Mouse (Mus musculus): ENCODE data around the gene Pou2f2. TPM values are rescaled to one million over a fixed set of nuclear protein-coding genes. Genes with fewer than 3 reads are reported as not detected.
A peak's percentile ranks its signal among the peaks of the same experiment; 100 is the strongest.

Gene Pou2f2
- polyA plus RNA-seq, 1 experiment, result 0.68 TPM

GRCm38 (mm10) chr7:25110336-25110735, 69.2 kb downstream of the Pou2f2 start:
- H3K4me1 ChIP-seq (ENCODE audit: control insufficient read depth, insufficient read depth, low read length), result no peaks in the 10 kb centered on the region
- TF ChIP-seq CTCF (IDR thresholded peaks at IDR 0.05; ENCODE audit: borderline replicate concordance, insufficient read depth, low read length) (no peak), POLR2A (IDR thresholded peaks at IDR 0.05; ENCODE audit: low read depth, low read length) (no peak)
- H3K4me3 ChIP-seq (ENCODE audit: insufficient read depth, low read length), result no peak overlapping the region
- H3K27ac ChIP-seq (ENCODE audit: insufficient read depth, low read length), result no peak overlapping the region

- H3K4me3 ChIP-seq (ENCODE audit: insufficient read depth, low read length), result no peak overlapping the region
- TF ChIP-seq CTCF (IDR thresholded peaks at IDR 0.05; ENCODE audit: borderline replicate concordance, insufficient read depth, low read length) (no peak), POLR2A (IDR thresholded peaks at IDR 0.05; ENCODE audit: low read depth, low read length) (no peak)
- H3K27ac ChIP-seq (ENCODE audit: insufficient read depth, low read length), result no peak overlapping the region
- H3K4me1 ChIP-seq (ENCODE audit: control insufficient read depth, insufficient read depth, low read length), result no peaks in the 10 kb centered on the region
Observed at GRCm38 (mm10) chr7:25109355-25109754, 70.2 kb downstream of the Pou2f2 start.

- H3K4me3 ChIP-seq (ENCODE audit: insufficient read depth, low read length), result no peak overlapping the region
- TF ChIP-seq CTCF (IDR thresholded peaks at IDR 0.05; ENCODE audit: borderline replicate concordance, insufficient read depth, low read length), result no peak
- no peak for TF ChIP-seq POLR2A (IDR thresholded peaks at IDR 0.05; ENCODE audit: low read depth, low read length)
- H3K27ac ChIP-seq (ENCODE audit: insufficient read depth, low read length), result no peak overlapping the region
- no peaks in the 10 kb centered on the region for H3K4me1 ChIP-seq (ENCODE audit: control insufficient read depth, insufficient read depth, low read length)
Observed at GRCm38 (mm10) chr7:25106790-25107502, 72.6 kb downstream of the Pou2f2 start.

- Histone ChIP-seq H3K4me1 (ENCODE audit: control insufficient read depth, insufficient read depth, low read length) (no peaks in the 10 kb centered on the region), H3K4me3 (ENCODE audit: insufficient read depth, low read length) (no peak overlapping the region)
- TF ChIP-seq CTCF (IDR thresholded peaks at IDR 0.05; ENCODE audit: borderline replicate concordance, insufficient read depth, low read length), result peak; percentile 75
- TF ChIP-seq POLR2A (IDR thresholded peaks at IDR 0.05; ENCODE audit: low read depth, low read length), result no peak
Observed at GRCm38 (mm10) chr7:25105411-25106160, 73.9 kb downstream of the Pou2f2 start.

GRCm38 (mm10) chr7:25099581-25099980, 79.9 kb downstream of the Pou2f2 start:
- no peak overlapping the region for H3K4me3 ChIP-seq (ENCODE audit: insufficient read depth, low read length)
- H3K4me1 ChIP-seq (ENCODE audit: control insufficient read depth, insufficient read depth, low read length), result no peaks in the 10 kb centered on the region
- TF ChIP-seq CTCF (IDR thresholded peaks at IDR 0.05; ENCODE audit: borderline replicate concordance, insufficient read depth, low read length) (peak; percentile 20; the same call in 1 of the 2 replicates), POLR2A (IDR thresholded peaks at IDR 0.05; ENCODE audit: low read depth, low read length) (no peak)

More at GRCm38 (mm10) chr7:25105411-25106160, 73.9 kb downstream of the Pou2f2 start:
- no peak overlapping the region for H3K27ac ChIP-seq (ENCODE audit: insufficient read depth, low read length)

DNA sequence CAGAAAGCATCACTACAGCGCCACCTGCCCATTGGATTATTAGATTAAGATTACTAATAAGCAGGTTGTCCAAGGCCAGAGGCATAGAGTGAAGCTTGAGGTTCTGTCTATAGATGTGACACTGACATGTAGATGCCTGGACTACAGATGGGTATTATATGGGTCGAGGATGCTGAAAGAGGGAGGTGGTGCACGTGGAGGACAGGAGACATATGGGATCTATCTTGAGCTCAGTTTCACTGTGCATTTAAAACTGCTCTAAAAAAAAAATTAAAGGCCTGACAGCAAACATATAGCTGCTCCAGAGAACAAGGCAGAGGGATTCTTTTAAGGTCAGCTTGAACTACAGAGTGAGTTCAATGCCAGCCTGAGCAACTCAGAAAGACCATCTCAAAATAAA, 81.4 kb downstream of the Pou2f2 start:
- no peaks in the 10 kb centered on the region for H3K4me1 ChIP-seq (ENCODE audit: control insufficient read depth, insufficient read depth, low read length)
- TF ChIP-seq POLR2A (IDR thresholded peaks at IDR 0.05; ENCODE audit: low read depth, low read length) (no peak), CTCF (IDR thresholded peaks at IDR 0.05; ENCODE audit: borderline replicate concordance, insufficient read depth, low read length) (no peak)
- H3K4me3 ChIP-seq (ENCODE audit: insufficient read depth, low read length), result no peak overlapping the region
- H3K27ac ChIP-seq (ENCODE audit: insufficient read depth, low read length), result no peak overlapping the region

More at GRCm38 (mm10) chr7:25099581-25099980, 79.9 kb downstream of the Pou2f2 start:
- H3K27ac ChIP-seq (ENCODE audit: insufficient read depth, low read length), result no peak overlapping the region

DNA sequence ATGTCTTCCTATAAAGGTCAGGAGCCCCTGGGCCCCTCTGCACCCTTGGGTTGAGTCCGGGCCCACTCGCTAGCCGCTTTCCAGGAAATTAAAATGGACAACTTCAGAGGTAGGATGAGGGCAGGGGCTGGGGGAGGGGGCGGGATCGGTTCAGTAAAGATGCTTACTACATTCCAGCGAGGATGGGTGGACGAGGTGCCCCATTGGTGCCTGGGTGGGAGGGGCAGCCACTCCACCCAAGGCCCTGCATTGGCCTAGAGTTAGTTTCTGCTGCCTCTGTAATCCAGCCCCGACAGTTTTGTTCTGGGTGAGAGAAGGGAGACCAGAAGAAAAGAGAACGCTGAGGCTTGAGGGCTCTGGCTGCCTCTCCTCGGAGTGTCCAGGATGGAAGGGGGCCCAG, 89.7 kb downstream of the Pou2f2 start:
- Histone ChIP-seq H3K27ac (ENCODE audit: insufficient read depth, low read length) (no peak overlapping the region), H3K4me1 (ENCODE audit: control insufficient read depth, insufficient read depth, low read length) (no peaks in the 10 kb centered on the region), H3K4me3 (ENCODE audit: insufficient read depth, low read length) (no peak overlapping the region)
- TF ChIP-seq CTCF (IDR thresholded peaks at IDR 0.05; ENCODE audit: borderline replicate concordance, insufficient read depth, low read length), result no peak
- no peak for TF ChIP-seq POLR2A (IDR thresholded peaks at IDR 0.05; ENCODE audit: low read depth, low read length)

DNA sequence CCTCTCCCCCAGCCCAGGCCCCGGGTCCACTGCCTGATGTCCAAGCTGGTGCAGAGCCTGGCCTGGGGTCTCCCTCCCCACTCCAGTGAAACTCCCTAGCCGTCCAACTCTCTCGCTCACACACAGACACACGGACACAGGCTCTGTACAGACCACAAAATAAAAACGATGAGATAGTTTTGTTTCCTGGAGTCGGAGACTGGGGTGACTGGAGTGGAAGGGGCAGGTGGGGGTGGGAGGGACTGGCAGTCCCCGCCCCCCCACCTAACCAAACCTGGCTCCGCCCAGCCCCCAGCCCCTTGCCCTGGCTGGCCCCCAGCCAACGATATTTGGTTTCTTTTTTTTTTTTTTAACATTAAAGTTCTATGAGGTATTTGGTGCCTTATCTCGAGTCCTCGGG, 90.6 kb downstream of the Pou2f2 start:
- Histone ChIP-seq H3K4me1 (ENCODE audit: control insufficient read depth, insufficient read depth, low read length) (no peaks in the 10 kb centered on the region), H3K4me3 (ENCODE audit: insufficient read depth, low read length) (no peak overlapping the region), H3K27ac (ENCODE audit: insufficient read depth, low read length) (no peak overlapping the region)
- no peak for TF ChIP-seq POLR2A (IDR thresholded peaks at IDR 0.05; ENCODE audit: low read depth, low read length)
- TF ChIP-seq CTCF (IDR thresholded peaks at IDR 0.05; ENCODE audit: borderline replicate concordance, insufficient read depth, low read length), result no peak

- TF ChIP-seq CTCF (IDR thresholded peaks at IDR 0.05; ENCODE audit: borderline replicate concordance, insufficient read depth, low read length), result no peak
- no peak for TF ChIP-seq POLR2A (IDR thresholded peaks at IDR 0.05; ENCODE audit: low read depth, low read length)
- no peak overlapping the region for H3K4me3 ChIP-seq (ENCODE audit: insufficient read depth, low read length)
- H3K4me1 ChIP-seq (ENCODE audit: control insufficient read depth, insufficient read depth, low read length), result no peaks in the 10 kb centered on the region
- no peak overlapping the region for H3K27ac ChIP-seq (ENCODE audit: insufficient read depth, low read length)
Observed at GRCm38 (mm10) chr7:25088531-25088930, 91.0 kb downstream of the Pou2f2 start.

GRCm38 (mm10) chr7:25087972-25088371, 91.6 kb downstream of the Pou2f2 start:
- TF ChIP-seq POLR2A (IDR thresholded peaks at IDR 0.05; ENCODE audit: low read depth, low read length), result no peak
- no peak for TF ChIP-seq CTCF (IDR thresholded peaks at IDR 0.05; ENCODE audit: borderline replicate concordance, insufficient read depth, low read length)
- Histone ChIP-seq H3K27ac (ENCODE audit: insufficient read depth, low read length) (no peak overlapping the region), H3K4me3 (ENCODE audit: insufficient read depth, low read length) (no peak overlapping the region), H3K4me1 (ENCODE audit: control insufficient read depth, insufficient read depth, low read length) (no peaks in the 10 kb centered on the region)
